Mouse (Mus musculus): ENCODE measurements around the gene Gm2115. TPM values are rescaled to one million over a fixed set of nuclear protein-coding genes. Genes with fewer than 3 reads are reported as not detected.

Gm2115 gene
- polyA plus RNA-seq, 1 experiment from 2014 or later = 1.4 TPM

GRCm38 (mm10) chr7:84532795-84533194 lies 4.0 kb downstream of the Gm2115 start:
- H3K4me2 ChIP-seq (ENCODE audit: low read length) = no peak overlapping the region
- H3K36me3 ChIP-seq (ENCODE audit: control insufficient read depth, insufficient read depth, low read length) = no peaks in the 10 kb centered on the region
- H3K27ac ChIP-seq (ENCODE audit: low read length) = no peak overlapping the region
- 95% methylated on average over 1 of the region's 1 CpGs for WGBS
- H3K9me3 ChIP-seq (replicated peaks; ENCODE audit: control insufficient read depth, low read length, poor library complexity, severe bottlenecking) = no peaks in the 10 kb centered on the region
- no peak overlapping the region for H3K4me3 ChIP-seq (ENCODE audit: low read depth, low read length)
- H3K27me3 ChIP-seq (ENCODE audit: control insufficient read depth, insufficient read depth, low read depth, low read length) = 0 out of 2 replicates have a peak, but pooled peaks cover 3% of the 10 kb centered on the region
- no peak for ATAC-seq
- 0 out of 2 replicates have a peak, but pooled peaks cover 2% of the 10 kb centered on the region for H3K4me1 ChIP-seq (ENCODE audit: control insufficient read depth, insufficient read depth, low read length)
- no peak overlapping the region for H3K9ac ChIP-seq (ENCODE audit: low read depth, low read length)

DNA sequence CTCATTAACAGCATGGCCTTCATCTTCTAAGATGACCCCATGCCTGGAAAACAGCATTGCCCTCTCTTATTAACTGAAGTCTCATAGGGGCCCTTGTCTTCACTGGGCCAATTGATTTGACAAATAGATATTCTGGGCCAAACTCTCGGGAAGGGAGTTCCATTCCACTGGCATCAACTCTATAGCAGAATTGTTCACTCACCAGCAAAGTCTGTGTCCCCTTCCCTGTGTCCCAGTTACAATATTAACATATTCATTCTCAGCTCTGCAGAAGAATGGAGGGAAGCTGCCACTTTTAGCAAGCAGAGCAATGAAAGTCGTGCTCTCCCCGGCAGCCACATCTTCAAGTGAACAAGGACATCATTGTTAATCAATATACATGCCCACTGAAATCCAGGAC lies 5.9 kb downstream of the Gm2115 start:
- H3K27ac ChIP-seq (ENCODE audit: low read length) = no peak overlapping the region
- no peak overlapping the region for H3K4me3 ChIP-seq (ENCODE audit: low read depth, low read length)
- 60% methylated on average over 3 of the region's 3 CpGs for WGBS
- ATAC-seq = no peak
- no peaks in the 10 kb centered on the region for H3K9me3 ChIP-seq (replicated peaks; ENCODE audit: control insufficient read depth, low read length, poor library complexity, severe bottlenecking)
- no peaks in the 10 kb centered on the region for H3K4me1 ChIP-seq (ENCODE audit: control insufficient read depth, insufficient read depth, low read length)
- no peak overlapping the region for H3K9ac ChIP-seq (ENCODE audit: low read depth, low read length)
- H3K36me3 ChIP-seq (ENCODE audit: control insufficient read depth, insufficient read depth, low read length) = no peaks in the 10 kb centered on the region
- H3K4me2 ChIP-seq (ENCODE audit: low read length) = no peak overlapping the region
- 0 out of 2 replicates have a peak, but pooled peaks cover 3% of the 10 kb centered on the region for H3K27me3 ChIP-seq (ENCODE audit: control insufficient read depth, insufficient read depth, low read depth, low read length)

GRCm38 (mm10) chr7:84544946-84545345 lies 16.2 kb downstream of the Gm2115 start:
- WGBS = 87% methylated on average over 4 of the region's 4 CpGs
- no peaks in the 10 kb centered on the region for H3K27me3 ChIP-seq (ENCODE audit: control insufficient read depth, insufficient read depth, low read depth, low read length)
- no peaks in the 10 kb centered on the region for H3K4me1 ChIP-seq (ENCODE audit: control insufficient read depth, insufficient read depth, low read length)
- no peak overlapping the region for H3K4me3 ChIP-seq (ENCODE audit: low read depth, low read length)
- H3K4me2 ChIP-seq (ENCODE audit: low read length) = no peak overlapping the region
- H3K9me3 ChIP-seq (replicated peaks; ENCODE audit: control insufficient read depth, low read length, poor library complexity, severe bottlenecking) = no peaks in the 10 kb centered on the region
- no peak overlapping the region for H3K9ac ChIP-seq (ENCODE audit: low read depth, low read length)
- no peaks in the 10 kb centered on the region for H3K36me3 ChIP-seq (ENCODE audit: control insufficient read depth, insufficient read depth, low read length)
- H3K27ac ChIP-seq (ENCODE audit: low read length) = no peak overlapping the region
- no peak for ATAC-seq

- H3K36me3 ChIP-seq (ENCODE audit: control insufficient read depth, insufficient read depth, low read length) = no peaks in the 10 kb centered on the region
- H3K9ac ChIP-seq (ENCODE audit: low read depth, low read length) = no peak overlapping the region
- no peaks in the 10 kb centered on the region for H3K9me3 ChIP-seq (replicated peaks; ENCODE audit: control insufficient read depth, low read length, poor library complexity, severe bottlenecking)
- no peak overlapping the region for H3K4me3 ChIP-seq (ENCODE audit: low read depth, low read length)
- no peaks in the 10 kb centered on the region for H3K27me3 ChIP-seq (ENCODE audit: control insufficient read depth, insufficient read depth, low read depth, low read length)
- no peak for ATAC-seq
- 83% methylated on average over 4 of the region's 4 CpGs for WGBS
- H3K4me2 ChIP-seq (ENCODE audit: low read length) = no peak overlapping the region
- no peaks in the 10 kb centered on the region for H3K4me1 ChIP-seq (ENCODE audit: control insufficient read depth, insufficient read depth, low read length)
- no peak overlapping the region for H3K27ac ChIP-seq (ENCODE audit: low read length)
These were observed 17.9 kb downstream of the Gm2115 start for GRCm38 (mm10) chr7:84546667-84547066.

- H3K4me2 ChIP-seq (ENCODE audit: low read length) = no peak overlapping the region
- H3K4me1 ChIP-seq (ENCODE audit: control insufficient read depth, insufficient read depth, low read length) = no peaks in the 10 kb centered on the region
- 87% methylated on average over 2 of the region's 2 CpGs for WGBS
- H3K27me3 ChIP-seq (ENCODE audit: control insufficient read depth, insufficient read depth, low read depth, low read length) = no peaks in the 10 kb centered on the region
- no peaks in the 10 kb centered on the region for H3K9me3 ChIP-seq (replicated peaks; ENCODE audit: control insufficient read depth, low read length, poor library complexity, severe bottlenecking)
- ATAC-seq = no peak
- no peak overlapping the region for H3K27ac ChIP-seq (ENCODE audit: low read length)
- H3K9ac ChIP-seq (ENCODE audit: low read depth, low read length) = no peak overlapping the region
- no peaks in the 10 kb centered on the region for H3K36me3 ChIP-seq (ENCODE audit: control insufficient read depth, insufficient read depth, low read length)
- H3K4me3 ChIP-seq (ENCODE audit: low read depth, low read length) = no peak overlapping the region
These were observed 22.7 kb downstream of the Gm2115 start for GRCm38 (mm10) chr7:84551472-84551871.

DNA sequence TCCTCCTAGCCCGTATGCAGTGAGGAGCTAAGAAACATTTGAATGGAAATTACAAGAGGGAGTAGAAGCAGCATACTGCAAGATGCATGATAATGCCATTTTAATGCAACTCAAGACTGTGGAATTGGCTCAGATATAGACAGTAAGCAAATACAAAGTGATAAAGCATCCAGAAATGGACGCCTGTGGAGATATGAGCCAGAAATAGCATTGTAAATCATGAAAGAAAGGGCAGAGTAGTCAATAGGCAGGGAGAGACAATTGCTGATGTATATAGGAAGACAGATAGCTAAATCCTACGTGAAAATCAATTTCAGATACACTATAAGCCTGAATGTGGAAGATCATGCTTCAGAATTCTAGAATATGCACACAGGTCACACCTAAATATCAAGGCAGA lies 26.5 kb downstream of the Gm2115 start:
- WGBS = 48% methylated on average over 3 of the region's 3 CpGs
- Histone ChIP-seq H3K9ac (ENCODE audit: low read depth, low read length) (no peak overlapping the region), H3K27ac (ENCODE audit: low read length) (no peak overlapping the region), H3K36me3 (ENCODE audit: control insufficient read depth, insufficient read depth, low read length) (no peaks in the 10 kb centered on the region), H3K4me3 (ENCODE audit: low read depth, low read length) (no peak overlapping the region), H3K4me2 (ENCODE audit: low read length) (no peak overlapping the region), H3K4me1 (ENCODE audit: control insufficient read depth, insufficient read depth, low read length) (no peaks in the 10 kb centered on the region), H3K9me3 (replicated peaks; ENCODE audit: control insufficient read depth, low read length, poor library complexity, severe bottlenecking) (no peaks in the 10 kb centered on the region), H3K27me3 (ENCODE audit: control insufficient read depth, insufficient read depth, low read depth, low read length) (no peaks in the 10 kb centered on the region)
- ATAC-seq = no peak

DNA sequence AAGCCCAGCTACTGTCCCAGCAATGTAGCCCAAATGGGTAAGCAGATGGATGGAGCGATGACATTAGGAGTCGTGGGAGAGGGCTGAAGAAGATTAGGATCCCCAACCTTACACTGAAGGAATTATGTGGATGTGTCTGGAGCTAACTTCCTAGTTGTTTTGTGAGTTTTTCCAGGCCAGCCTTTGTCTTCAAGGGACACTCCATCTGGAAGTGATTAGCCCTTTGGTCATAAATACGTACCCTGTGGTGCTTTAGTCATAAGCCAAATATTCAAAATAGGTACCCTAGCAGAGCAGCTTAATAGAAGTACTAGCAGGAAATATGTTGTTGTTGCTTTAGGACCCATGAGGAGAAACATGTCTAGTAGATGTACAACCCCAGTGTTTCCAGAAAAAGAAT lies 28.6 kb downstream of the Gm2115 start:
- H3K4me2 ChIP-seq (ENCODE audit: low read length) = no peak overlapping the region
- no peak for ATAC-seq
- H3K36me3 ChIP-seq (ENCODE audit: control insufficient read depth, insufficient read depth, low read length) = no peaks in the 10 kb centered on the region
- H3K9me3 ChIP-seq (replicated peaks; ENCODE audit: control insufficient read depth, low read length, poor library complexity, severe bottlenecking) = no peaks in the 10 kb centered on the region
- no peaks in the 10 kb centered on the region for H3K4me1 ChIP-seq (ENCODE audit: control insufficient read depth, insufficient read depth, low read length)
- H3K27ac ChIP-seq (ENCODE audit: low read length) = no peak overlapping the region
- 83% methylated on average over 3 of the region's 3 CpGs for WGBS
- no peak overlapping the region for H3K9ac ChIP-seq (ENCODE audit: low read depth, low read length)
- no peak overlapping the region for H3K4me3 ChIP-seq (ENCODE audit: low read depth, low read length)
- no peaks in the 10 kb centered on the region for H3K27me3 ChIP-seq (ENCODE audit: control insufficient read depth, insufficient read depth, low read depth, low read length)

GRCm38 (mm10) chr7:84560500-84560899 lies 31.7 kb downstream of the Gm2115 start:
- Histone ChIP-seq H3K4me2 (ENCODE audit: low read length) (no peak overlapping the region), H3K27me3 (ENCODE audit: control insufficient read depth, insufficient read depth, low read depth, low read length) (no peaks in the 10 kb centered on the region), H3K9me3 (replicated peaks; ENCODE audit: control insufficient read depth, low read length, poor library complexity, severe bottlenecking) (no peaks in the 10 kb centered on the region), H3K4me1 (ENCODE audit: control insufficient read depth, insufficient read depth, low read length) (no peaks in the 10 kb centered on the region), H3K27ac (ENCODE audit: low read length) (no peak overlapping the region), H3K36me3 (ENCODE audit: control insufficient read depth, insufficient read depth, low read length) (no peaks in the 10 kb centered on the region), H3K9ac (ENCODE audit: low read depth, low read length) (no peak overlapping the region), H3K4me3 (ENCODE audit: low read depth, low read length) (no peak overlapping the region)
- 94% methylated on average over 1 of the region's 1 CpGs for WGBS
- ATAC-seq = no peak

- no peak overlapping the region for H3K4me2 ChIP-seq (ENCODE audit: low read length)
- H3K9ac ChIP-seq (ENCODE audit: low read depth, low read length) = no peak overlapping the region
These were observed 35.5 kb downstream of the Gm2115 start for GRCm38 (mm10) chr7:84564236-84564635.

DNA sequence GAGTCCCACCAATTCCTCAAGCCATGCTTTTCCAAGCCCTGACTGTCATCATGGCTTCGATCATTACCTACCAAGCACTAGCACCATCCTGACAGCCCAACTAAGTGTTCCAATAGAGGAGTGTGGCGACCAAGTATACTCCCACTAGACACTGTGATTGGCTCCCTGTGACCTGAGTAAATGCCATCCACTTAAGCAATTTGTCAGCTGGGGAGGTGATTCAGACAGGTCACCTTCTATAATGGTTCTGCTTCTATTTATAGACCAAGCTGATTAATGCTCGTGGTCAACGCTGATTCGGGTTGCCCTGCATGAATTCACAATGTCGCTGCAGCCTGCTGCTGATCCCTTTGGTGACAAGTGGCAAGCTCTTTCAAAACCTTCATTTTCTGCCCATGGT lies 37.4 kb downstream of the Gm2115 start:
- no peaks in the 10 kb centered on the region for H3K27me3 ChIP-seq (ENCODE audit: control insufficient read depth, insufficient read depth, low read depth, low read length)
- no peak for ATAC-seq

More at GRCm38 (mm10) chr7:84564236-84564635, 35.5 kb downstream of the Gm2115 start:
- no peak for ATAC-seq
- no peak overlapping the region for H3K4me3 ChIP-seq (ENCODE audit: low read depth, low read length)
- H3K9me3 ChIP-seq (replicated peaks; ENCODE audit: control insufficient read depth, low read length, poor library complexity, severe bottlenecking) = no peaks in the 10 kb centered on the region
- H3K4me1 ChIP-seq (ENCODE audit: control insufficient read depth, insufficient read depth, low read length) = no peaks in the 10 kb centered on the region
- H3K27me3 ChIP-seq (ENCODE audit: control insufficient read depth, insufficient read depth, low read depth, low read length) = no peaks in the 10 kb centered on the region
- 80% methylated on average over 3 of the region's 3 CpGs for WGBS
- H3K27ac ChIP-seq (ENCODE audit: low read length) = no peak overlapping the region
- H3K36me3 ChIP-seq (ENCODE audit: control insufficient read depth, insufficient read depth, low read length) = no peaks in the 10 kb centered on the region

More for the DNA sequence above, 37.4 kb downstream of the Gm2115 start:
- H3K4me1 ChIP-seq (ENCODE audit: control insufficient read depth, insufficient read depth, low read length) = no peaks in the 10 kb centered on the region
- H3K27ac ChIP-seq (ENCODE audit: low read length) = no peak overlapping the region
- H3K9ac ChIP-seq (ENCODE audit: low read depth, low read length) = no peak overlapping the region
- H3K4me2 ChIP-seq (ENCODE audit: low read length) = no peak overlapping the region
- H3K9me3 ChIP-seq (replicated peaks; ENCODE audit: control insufficient read depth, low read length, poor library complexity, severe bottlenecking) = no peaks in the 10 kb centered on the region
- 72% methylated on average over 6 of the region's 6 CpGs for WGBS
- no peak overlapping the region for H3K4me3 ChIP-seq (ENCODE audit: low read depth, low read length)
- no peaks in the 10 kb centered on the region for H3K36me3 ChIP-seq (ENCODE audit: control insufficient read depth, insufficient read depth, low read length)

Measured in midbrain, embryonic 16.5 days (tissue).